Mouse (Mus musculus): ENCODE results near the gene Mfn1.

- TF ChIP-seq GATA1 (IDR thresholded peaks at IDR 0.05; ENCODE audit: low read length) (no peak), TAL1 (IDR thresholded peaks at IDR 0.05; ENCODE audit: low read length) (no peak)
Measured at GRCm38 (mm10) chr3:32581911-32582310, 52.6 kb downstream of the Mfn1 start.
